Mouse (Mus musculus) brain, embryonic 14.5 days (tissue): Measurements from ENCODE around the gene Nipsnap1. TPM values are rescaled to one million over a fixed set of nuclear protein-coding genes. Genes with fewer than 3 reads are reported as not detected.

Experiments
- DNase-seq: peaks from one replicate; pipeline ENCODE4 v3.0.0-alpha.2; 2011; ENCODE audit warnings: low read depth
- CTCF ChIP-seq: fragments of 200-500 bp; IDR thresholded peaks from 2 replicates; pipeline ENCODE4 v1.5.1; 2012; ENCODE audit warnings: inconsistent platforms, mild to moderate bottlenecking, moderate library complexity, borderline replicate concordance; ENCODE audit not compliant: insufficient read depth, insufficient read length; ENCODE audit errors: extremely low read depth
- POLR2A ChIP-seq: fragments of 200-500 bp; IDR thresholded peaks from 2 replicates; pipeline ENCODE4 v1.6.1; 2012; ENCODE audit warnings: mild to moderate bottlenecking, inconsistent platforms, borderline replicate concordance; ENCODE audit not compliant: poor library complexity, insufficient read depth, insufficient read length, severe bottlenecking; ENCODE audit errors: extremely low read depth
- polyA plus RNA-seq: library from polyadenylated mRNA; depleted of rRNA; stranded (reverse); fragments of >200 nt; gene quantifications from 2 replicates; pipeline ENCODE4 v1.2.3, GENCODE M21; 2012

Nipsnap1 gene
- polyA plus RNA-seq, 1 experiment = 117 TPM

DNA sequence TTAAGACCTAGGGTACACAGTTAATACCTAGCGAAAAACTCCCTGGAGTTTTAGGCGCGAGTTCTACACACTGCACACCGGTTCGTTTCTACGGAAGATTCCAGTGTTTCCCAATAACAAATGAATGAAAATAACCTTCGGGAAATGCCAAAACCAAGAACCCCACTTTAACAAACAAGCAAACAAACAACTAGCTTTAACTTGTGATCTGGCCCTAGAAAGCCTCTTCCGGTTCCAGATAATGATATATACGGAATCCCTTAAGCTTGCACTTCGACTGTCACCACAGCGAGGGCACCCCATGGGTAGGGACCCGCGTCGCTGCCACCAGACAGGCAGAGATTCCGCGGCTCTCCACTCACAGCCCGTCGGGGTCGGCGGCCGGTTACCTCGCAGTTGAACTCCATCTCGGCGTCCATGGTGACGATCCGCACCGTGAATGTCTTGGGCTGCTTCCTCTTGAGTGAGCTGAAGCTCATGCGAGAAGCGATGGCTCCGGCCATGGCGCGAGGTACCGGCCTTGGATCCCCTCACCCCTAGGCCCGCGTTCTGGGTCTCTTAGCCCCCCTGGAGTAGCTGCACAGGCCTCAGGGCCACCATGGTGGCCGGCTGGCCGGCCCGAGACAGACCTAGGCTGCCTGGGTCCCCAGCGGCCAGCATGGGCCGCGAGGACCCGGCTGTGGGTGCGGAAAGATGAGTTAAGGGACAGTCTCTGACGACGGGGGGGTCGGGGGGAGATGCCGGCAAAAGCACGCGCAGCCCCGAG, 25.1 kb upstream of the Nipsnap1 start:
- TF ChIP-seq CTCF = no peak
- no peak for TF ChIP-seq POLR2A
- DNase-seq = peak; percentile 59

DNA sequence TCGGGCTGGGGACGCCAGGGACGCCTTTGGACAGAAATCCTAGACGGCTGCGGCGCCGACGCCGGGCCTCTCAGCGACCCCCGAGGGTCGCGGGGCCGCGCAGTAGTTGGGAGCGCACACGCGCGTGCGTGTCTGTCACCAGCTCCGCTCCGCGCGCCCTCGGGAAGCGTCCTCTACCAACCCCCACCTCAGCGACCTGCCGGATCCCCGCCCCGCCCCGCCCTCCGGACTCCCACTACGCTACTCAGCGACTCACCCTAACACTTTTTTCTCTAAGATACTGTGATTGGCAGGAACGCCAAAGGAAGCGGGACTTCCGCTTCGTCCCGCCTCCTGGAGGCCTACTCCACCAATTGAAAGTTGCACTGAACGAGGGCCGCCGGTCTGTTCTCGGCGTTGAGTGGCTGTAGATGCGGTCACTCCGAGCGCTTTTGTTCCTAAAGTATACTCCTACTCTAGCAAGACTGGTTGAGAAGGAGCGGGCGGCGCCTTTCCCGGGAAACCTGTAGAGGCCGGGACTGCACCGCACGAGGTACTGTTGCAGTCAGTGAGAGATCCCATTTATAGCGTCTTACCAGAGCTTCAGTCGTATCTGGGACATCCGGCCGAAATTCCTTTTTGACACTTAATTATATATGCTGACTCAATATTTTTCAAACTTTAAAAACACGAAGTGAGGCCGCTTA, 24.4 kb upstream of the Nipsnap1 start, which contains the start of gene Nf2:
TSS of gene Nf2 (minus strand) at position 279 of the 686 bp plus-strand sequence.
- TF ChIP-seq CTCF (peak; percentile 14; the same call in 1 of the 2 replicates), POLR2A (peak; percentile 67)
- peak; percentile 100 for DNase-seq

DNA sequence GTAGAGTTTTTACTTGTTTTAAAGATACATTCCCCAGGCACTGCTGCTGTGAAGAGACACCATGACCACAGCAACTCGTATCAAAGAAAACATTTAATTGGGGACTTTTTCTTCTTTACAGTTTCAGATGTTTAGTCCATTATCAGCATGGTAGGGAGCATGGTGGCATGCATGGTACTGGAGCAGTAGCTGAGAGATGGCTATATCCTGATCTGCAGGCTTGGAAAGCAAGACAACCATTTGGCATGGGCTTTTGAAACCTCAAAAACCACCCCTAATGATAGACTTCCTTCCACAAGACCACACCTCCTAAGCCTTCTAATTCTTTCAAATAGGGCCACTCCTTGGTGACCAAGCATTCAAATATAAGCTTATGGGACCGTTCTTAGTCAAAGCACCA, 23.3 kb upstream of the Nipsnap1 start:
- TF ChIP-seq CTCF (no peak), POLR2A (no peak)
- no peak for DNase-seq

DNA sequence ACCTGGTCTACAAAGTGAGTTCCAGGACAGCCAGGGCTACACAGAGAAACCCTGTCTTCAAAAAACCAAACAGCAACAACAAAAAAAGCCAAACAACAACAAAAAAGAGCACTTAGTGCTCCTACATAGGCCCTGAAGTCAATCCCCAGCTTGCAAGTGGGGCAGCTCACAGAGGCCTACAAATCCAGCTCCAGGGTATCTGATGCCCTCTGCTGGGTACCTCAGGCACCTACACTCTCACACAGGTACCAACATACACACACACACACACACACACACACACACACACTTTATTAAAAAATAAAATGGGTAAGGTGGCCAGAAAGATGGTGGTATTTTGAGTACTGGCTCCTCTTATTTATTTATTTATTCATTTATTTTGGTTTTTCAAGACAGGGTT, 20.7 kb upstream of the Nipsnap1 start:
- TF ChIP-seq CTCF (no peak), POLR2A (no peak)
- no peak for DNase-seq

DNA sequence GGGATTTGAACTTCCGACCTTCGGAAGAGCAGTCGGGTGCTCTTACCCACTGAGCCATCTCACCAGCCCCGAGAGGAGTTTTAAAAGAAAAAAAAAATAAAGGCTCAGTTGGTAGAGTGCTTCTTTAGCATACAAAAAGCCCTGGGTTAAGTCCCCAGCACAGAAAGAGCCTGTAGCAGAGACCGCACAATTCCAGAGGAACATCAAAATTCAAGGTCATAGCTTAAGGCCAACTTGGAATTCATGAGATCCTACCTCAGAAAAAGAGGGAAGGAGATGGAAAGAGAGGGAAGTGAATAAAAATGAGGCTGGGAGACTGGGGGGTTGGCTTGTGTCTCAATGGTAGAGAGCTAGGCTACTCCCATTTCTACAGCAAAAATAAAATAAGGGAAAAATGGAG, 19.6 kb upstream of the Nipsnap1 start:
- TF ChIP-seq POLR2A (no peak), CTCF (no peak)

DNA sequence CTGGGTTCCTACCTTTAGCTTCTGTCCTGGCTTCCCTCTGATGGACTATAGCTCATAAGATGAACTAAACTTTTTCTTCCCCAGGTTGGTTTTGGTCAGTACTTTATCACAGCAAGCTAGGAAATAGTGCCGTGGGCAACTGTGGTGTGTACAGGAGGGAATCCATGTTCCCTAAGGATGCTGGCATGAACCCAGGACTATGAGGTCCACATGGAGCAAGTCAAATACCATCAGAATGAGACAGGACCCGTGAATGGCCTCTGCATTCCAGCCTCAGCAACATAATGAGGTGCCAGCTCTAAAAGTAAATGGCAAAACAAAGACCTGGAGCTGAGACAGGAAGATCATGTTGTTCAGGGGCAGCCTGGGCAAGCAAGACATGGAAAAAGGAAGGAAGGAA, 15.3 kb upstream of the Nipsnap1 start:
- no peak for DNase-seq
- TF ChIP-seq POLR2A (no peak), CTCF (no peak)

More for the DNA sequence above, 19.6 kb upstream of the Nipsnap1 start:
- DNase-seq = no peak

DNA sequence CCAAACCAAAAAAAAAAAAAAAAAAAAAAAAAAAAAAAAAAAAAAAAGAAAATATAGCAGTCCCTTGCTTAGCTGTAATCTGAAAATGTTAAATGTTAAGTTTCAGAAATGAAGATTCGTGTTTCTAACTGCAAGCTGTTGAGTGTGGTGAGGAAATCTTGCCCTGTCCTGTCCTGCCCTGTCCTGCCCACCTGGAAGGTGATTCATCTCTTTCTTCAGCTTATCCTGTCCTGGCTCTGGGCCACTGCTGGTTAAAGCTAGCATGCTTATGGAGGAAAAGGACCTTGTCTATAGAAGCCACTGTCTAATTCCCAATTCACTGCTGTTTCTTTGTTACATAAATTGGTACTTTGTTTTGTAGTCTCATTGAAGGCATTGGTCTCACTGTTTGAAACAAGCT, 12.8 kb upstream of the Nipsnap1 start:
- TF ChIP-seq POLR2A = no peak
- TF ChIP-seq CTCF = no peak
- DNase-seq = no peak

DNA sequence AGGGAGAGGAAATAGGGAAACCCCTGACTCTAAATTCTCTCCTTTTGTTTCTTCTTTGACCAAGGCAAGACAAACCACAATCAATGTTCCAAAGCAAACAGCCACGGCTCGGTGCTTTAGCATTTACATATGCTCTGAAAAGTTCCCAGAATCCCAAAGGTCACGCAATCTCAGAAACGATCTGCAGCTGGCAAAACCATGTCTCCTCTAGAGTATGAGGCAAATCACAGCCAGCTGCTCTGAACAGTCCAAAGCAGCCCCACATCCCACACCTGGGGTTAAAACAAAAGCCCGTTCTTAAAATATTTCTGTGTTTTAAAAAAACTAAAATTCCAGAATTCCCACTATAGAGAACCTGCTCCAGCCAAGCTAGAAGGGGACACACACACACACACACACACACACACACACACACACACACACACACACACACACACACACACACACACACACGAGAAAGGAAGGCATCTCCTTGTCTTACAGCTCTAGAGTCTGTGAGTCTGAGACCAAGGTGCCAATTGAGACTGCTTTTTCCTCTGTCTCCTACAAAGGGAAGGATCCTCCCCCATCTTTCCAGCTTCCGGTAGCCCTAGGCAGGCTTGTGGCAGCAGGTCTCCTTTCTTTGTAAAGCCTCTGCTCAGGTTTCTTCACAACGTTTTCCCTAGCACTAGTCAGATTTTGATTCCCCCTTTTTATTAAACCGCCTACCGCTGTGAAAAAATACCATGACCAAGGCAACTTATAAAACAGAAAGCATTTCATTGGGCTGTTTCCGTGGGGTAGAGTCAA, 11.7 kb upstream of the Nipsnap1 start:
- TF ChIP-seq CTCF (no peak), POLR2A (no peak)

DNA sequence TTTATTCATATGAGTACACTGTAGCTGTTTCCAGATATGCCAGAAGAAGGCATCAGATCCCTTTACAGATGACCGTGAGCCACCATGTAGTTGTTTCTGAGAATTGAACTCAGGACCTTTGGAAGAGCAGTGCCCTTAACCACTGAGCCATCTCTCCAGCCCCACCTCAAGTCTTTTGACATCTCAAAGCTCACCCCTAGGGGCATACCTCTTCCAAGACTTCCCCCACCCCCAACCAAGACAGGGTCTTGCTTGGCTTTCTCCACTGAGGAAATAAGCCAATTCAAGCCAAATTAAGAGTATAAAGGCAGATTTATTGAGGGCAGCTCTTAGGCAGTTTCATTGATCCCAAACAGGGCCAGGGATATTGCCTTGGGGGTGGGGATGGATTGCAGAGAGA, 11.0 kb upstream of the Nipsnap1 start:
- no peak for TF ChIP-seq POLR2A
- TF ChIP-seq CTCF = no peak
- no peak for DNase-seq

More for the DNA sequence above, 11.7 kb upstream of the Nipsnap1 start:
- DNase-seq = peak; percentile 25

DNA sequence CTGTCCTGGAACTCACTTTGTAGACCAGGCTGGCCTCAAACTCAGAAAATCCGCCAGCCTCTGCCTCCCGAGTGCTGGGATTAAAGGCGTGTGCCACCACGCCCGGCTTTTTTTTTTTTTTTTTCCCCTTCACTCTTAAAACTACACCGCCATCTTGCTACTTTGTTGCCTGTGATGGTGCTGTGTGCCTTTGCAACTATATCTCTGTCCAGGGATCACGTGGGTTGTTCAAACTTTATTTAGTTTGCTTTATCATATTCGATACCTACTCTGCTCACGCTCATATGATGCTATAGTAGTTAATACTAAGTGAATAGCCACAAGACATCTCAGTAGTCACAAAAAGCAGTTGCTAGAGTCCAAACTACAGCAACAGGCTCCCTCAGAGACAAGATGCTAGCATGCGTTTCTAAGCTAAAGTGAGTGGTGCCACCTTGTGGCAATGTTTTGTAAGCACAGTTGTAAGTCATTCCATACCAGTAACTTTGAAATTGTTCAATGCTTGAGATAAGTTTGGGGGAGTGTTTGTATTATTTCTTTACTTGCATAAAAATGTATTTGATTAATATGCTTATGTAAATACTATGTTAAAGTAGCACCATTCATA, 8.0 kb upstream of the Nipsnap1 start:
- peak; percentile 88 for DNase-seq
- TF ChIP-seq CTCF (peak; percentile 69; the same call in 1 of the 2 replicates), POLR2A (no peak)

DNA sequence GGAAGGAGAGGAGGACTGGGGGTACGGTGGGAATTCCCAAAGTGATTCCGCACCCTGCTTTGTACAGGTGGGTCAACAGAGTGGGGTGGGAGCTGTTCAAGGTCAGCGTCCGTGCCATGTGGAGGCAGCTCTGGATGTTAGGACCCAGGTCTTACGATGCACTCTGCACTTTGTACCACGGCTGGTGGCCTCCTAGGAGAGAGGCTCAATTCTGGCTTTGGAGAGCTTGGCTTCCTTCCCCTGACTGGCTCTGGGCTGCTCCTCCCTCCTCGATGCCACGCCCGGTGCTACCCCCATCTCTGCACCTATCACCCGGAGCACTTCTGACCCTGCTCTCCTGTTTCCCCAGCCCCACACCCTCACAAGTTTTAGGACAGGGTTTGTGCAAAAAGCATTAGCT, 800 bp downstream of the Nipsnap1 start:
- TF ChIP-seq CTCF (no peak), POLR2A (no peak)

DNA sequence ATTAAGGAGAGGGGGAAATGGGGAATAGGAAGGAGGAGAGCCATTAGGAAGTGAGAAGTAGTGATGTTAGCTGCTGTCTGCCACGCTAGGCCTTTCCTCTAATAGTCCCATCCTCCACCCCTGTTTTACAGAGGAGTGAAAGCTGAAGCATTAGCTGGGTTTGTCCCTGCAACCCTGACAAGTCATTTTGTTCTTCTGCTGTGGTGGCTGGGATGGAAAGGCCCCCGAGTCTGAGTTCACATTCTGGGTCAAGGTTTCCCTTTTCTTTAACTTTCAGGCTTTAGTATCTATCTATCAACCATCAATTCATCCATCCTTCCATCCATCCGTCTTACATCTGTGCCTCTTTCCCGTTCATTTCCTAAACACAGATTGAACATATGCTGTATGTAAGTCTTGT, 7.3 kb downstream of the Nipsnap1 start:
- DNase-seq = no peak
- TF ChIP-seq CTCF (no peak), POLR2A (no peak)

More for the DNA sequence above, 800 bp downstream of the Nipsnap1 start:
- peak; percentile 28 for DNase-seq
